Mouse (Mus musculus) gastrocnemius, postnatal 4 days (tissue): ENCODE results near the gene Egln1. TPM values are rescaled to one million over a fixed set of nuclear protein-coding genes. Genes with fewer than 3 reads are reported as not detected.

ENCODE experiments used
- DNase-seq, 2 experiments: peaks; one replicate each; pipeline ENCODE4 v3.0.0; 2021 to 2022; ENCODE audit warnings: low spot score in 2 of 2, mixed read lengths in 2 of 2
- total RNA-seq, 2 experiments: library from RNA; stranded (reverse); gene quantifications; 2 replicates each; pipeline ENCODE4 v1.2.3; 2021

Gene Egln1
- total RNA-seq, 2 experiments from 2014 or later, result 53.0 to 53.5 TPM

GRCm38 (mm10) chr8:124910349-124910748, 38.8 kb downstream of the Egln1 start:
- DNase-seq, result no peak

- no peak for DNase-seq
Measured at GRCm38 (mm10) chr8:124909936-124910335, 39.2 kb downstream of the Egln1 start.

DNA sequence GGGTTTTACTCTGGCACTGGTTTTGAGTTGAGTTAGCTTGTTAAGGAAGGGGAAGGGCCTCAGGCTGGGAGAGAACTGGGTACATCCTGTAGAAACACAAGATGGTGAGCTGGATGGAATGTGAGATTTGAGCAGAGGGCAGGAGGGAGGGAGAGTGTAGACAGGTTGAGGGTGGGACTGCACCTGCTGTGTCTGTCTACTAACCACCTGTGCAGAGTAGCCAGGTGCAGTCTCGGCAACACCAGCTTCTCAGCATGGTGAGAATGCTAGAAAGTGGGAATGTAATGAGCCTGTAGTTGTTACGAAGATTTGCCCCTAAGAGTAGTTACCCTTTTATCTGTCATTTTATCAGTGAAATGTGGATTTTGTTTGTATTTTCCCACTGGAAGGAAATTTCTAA, 43.6 kb downstream of the Egln1 start:
- no peak for DNase-seq

DNA sequence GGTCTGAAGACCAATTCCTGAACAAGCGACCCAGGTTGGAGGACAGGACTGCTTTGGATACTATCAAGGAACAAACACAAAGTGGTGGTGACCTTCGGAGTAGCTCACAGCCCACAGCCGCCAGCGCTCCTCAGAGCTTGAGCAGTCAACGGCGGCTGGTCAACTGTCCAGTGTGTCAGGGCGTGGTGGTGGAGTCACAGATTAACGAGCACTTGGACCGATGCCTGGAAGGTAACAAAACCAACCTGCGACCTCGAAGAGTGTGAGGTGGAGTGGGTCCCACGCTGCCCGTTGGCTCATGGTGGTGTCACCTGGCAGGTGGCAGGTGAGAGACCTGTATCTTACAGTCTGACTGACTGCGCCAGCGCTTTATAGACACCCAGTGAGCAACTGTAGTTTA, 45.9 kb downstream of the Egln1 start:
- no peak for DNase-seq

- DNase-seq, result peak in 1 of 2 experiments; percentile 29
Measured at GRCm38 (mm10) chr8:124898251-124898905, 50.7 kb downstream of the Egln1 start.

GRCm38 (mm10) chr8:124897386-124898250, 51.5 kb downstream of the Egln1 start, which contains the start of the genes Exoc8 and Sprtn:
Gene Exoc8, minus strand, starts transcription at chr8:124897705.
Gene Sprtn, plus strand, starts transcription at chr8:124897886.
- DNase-seq, result peak; percentile 97 to 98

- peak; percentile 69 to 82 for DNase-seq
Measured at GRCm38 (mm10) chr8:124896632-124897385, 52.3 kb downstream of the Egln1 start.

- no peak for DNase-seq
Measured at GRCm38 (mm10) chr8:124896010-124896631, 53.0 kb downstream of the Egln1 start.

- DNase-seq, result no peak
Measured at GRCm38 (mm10) chr8:124892596-124892995, 56.5 kb downstream of the Egln1 start.

GRCm38 (mm10) chr8:124888385-124888784, 60.7 kb downstream of the Egln1 start:
- no peak for DNase-seq

- no peak for DNase-seq
Measured at GRCm38 (mm10) chr8:124878946-124879526, 70.1 kb downstream of the Egln1 start.

DNA sequence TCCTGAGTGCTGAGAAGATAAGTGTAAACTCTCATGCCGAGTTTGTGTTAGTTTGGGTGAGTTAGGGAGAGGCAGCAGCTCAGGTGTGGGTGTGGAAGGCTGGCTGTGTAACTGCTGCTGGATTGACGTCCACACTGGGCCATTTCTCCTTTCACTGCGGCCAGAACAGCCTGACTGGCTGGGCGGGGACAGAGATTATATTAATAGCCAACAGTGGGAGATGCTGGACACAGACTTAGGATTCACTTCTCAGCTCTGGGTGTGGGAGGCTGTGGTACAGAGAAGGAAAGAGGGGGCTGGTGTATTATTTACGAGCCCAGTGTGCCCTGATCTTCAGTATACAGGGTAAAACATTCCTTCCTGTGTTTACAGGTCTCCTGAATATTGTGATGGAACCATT, 71.0 kb downstream of the Egln1 start:
- DNase-seq, result no peak

GRCm38 (mm10) chr8:124872690-124873089, 76.4 kb downstream of the Egln1 start:
- DNase-seq, result no peak

DNA sequence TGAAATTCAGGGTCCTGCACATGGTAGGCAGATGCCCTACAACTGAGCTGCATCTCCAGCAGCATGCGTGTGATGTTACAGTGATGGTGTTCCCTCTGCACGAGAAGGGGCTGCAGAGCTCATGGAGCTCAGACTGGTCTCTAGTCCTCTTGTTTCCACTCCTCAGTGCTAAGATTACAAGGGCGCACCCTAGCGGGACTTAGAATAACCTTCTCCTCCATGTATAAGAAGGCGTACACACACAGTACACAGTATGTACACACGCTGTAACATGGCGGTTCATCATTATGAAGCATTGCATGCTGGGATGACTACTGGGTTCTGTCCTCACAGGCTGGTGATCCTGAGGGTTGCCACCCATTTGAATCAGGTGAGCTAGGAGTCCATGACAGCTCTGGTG, 77.0 kb downstream of the Egln1 start:
- no peak for DNase-seq

- no peak for DNase-seq
Measured at GRCm38 (mm10) chr8:124871474-124871873, 77.7 kb downstream of the Egln1 start.

DNA sequence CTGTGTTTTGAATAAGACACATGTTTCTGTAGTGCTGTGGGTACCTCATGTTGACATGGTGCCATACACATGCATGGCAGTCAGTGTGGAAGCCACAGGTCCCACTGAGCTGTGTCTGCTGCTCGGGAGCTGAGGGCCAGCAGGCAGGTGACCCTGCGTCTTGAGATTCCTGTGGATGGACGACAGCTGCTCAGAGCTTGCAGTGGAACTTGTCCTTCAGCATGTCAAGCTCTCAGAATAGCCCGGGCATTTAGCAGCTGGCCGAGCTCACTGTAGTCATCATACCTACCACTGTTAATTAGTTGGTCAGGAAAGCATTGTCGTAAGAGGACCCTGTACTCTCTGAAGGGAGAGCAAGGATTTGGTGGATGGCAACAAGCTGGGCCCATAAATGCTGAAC, 79.4 kb downstream of the Egln1 start:
- no peak for DNase-seq

- no peak for DNase-seq
Measured at GRCm38 (mm10) chr8:124867126-124867525, 82.0 kb downstream of the Egln1 start.

- no peak for DNase-seq
Measured at GRCm38 (mm10) chr8:124866669-124867068, 82.5 kb downstream of the Egln1 start.

DNA sequence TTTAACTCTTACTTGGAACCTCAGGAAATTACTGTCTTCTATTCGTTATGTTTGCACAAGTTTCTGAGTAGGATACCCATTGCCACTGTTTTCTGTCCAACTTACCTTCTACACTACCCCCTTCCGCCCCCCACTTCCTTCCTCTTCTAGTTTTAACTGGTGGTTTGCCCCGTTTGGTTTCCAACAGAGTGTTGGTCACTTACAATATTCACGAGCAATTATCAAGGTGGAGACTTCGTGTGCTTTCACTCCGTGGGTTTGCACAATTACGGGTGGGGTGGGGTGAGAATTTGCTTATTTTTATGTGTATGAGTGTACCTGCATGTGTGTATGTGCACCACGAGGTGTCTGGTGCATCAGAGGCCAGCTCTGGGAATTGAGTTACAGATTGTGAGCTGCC, 85.4 kb downstream of the Egln1 start:
- DNase-seq, result no peak

DNA sequence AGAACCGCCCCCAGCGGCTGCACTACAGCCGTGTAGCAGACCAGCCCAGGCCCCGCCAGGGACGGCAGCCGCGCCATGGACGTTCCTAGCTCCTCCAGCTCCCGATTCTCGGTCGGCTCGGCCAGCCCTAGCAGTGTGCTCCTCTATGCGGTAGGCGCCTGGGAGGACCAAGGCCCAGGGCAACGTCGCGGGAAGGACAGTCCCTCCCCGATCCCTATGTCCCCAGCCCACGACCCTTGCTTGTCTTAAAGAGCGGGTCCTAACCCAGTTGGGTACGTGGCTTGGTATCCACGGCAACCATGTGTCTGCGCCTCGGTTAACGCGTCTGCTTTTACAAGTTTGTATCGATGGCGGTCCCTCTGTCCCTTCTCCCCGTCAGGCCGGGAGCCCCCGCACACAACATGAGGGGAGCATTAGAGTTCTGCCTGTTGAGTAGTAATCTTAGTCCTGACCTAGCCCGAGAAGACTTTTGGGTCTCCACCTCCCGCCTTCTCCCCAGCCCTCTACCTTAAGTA, 85.9 kb downstream of the Egln1 start:
- DNase-seq, result no peak
